Mouse (Mus musculus) hindbrain, embryonic 13.5 days (tissue): Measurements from ENCODE around the gene Clpp. TPM values are rescaled to one million over a fixed set of nuclear protein-coding genes. Genes with fewer than 3 reads are reported as not detected.
A peak's percentile ranks its signal among the peaks of the same experiment; 100 is the strongest.

Experiments
- ATAC-seq: fragments of 200-750 bp; cut with Nextera tagmentation; 2 replicates; pipeline ENCODE4 v1.8.0; 2017; ENCODE audit warnings: moderate TSS enrichment; ENCODE audit not compliant: low FRiP score
- H3K27ac ChIP-seq: fragments of 300-500 bp; sonication (generic); 2 replicates; pipeline ENCODE4 v1.5.1; 2015; ENCODE audit warnings: inconsistent platforms, mild to moderate bottlenecking, moderate library complexity
- H3K27me3 ChIP-seq: fragments of 300-500 bp; sonication (generic); 2 replicates; pipeline ENCODE4 v1.6.1; 2015; ENCODE audit warnings: mild to moderate bottlenecking, inconsistent platforms
- H3K36me3 ChIP-seq: fragments of 300-500 bp; sonication (generic); 2 replicates; pipeline ENCODE4 v1.6.1; 2015; ENCODE audit warnings: mild to moderate bottlenecking, inconsistent platforms
- H3K4me1 ChIP-seq: fragments of 300-500 bp; sonication (generic); replicated peaks from 2 replicates; pipeline ENCODE4 v1.6.1; 2015; ENCODE audit warnings: inconsistent platforms
- H3K4me2 ChIP-seq: fragments of 300-500 bp; sonication (generic); 2 replicates; pipeline ENCODE4 v1.6.1; 2015; ENCODE audit warnings: inconsistent platforms, mild to moderate bottlenecking, moderate library complexity
- H3K4me3 ChIP-seq: fragments of 300-500 bp; sonication (generic); 2 replicates; pipeline ENCODE4 v1.5.1; 2015; ENCODE audit warnings: mild to moderate bottlenecking, inconsistent platforms
- H3K9ac ChIP-seq: fragments of 300-500 bp; sonication (generic); 2 replicates; pipeline ENCODE4 v1.6.1; 2015; ENCODE audit warnings: mild to moderate bottlenecking, inconsistent platforms
- H3K9me3 ChIP-seq: fragments of 300-500 bp; sonication (generic); 2 replicates; pipeline ENCODE4 v1.6.1; 2016; ENCODE audit warnings: inconsistent platforms
- WGBS: fragments of 180-500 bp; shearing (Covaris S2); methylation state at CpG from one replicate; pipeline ENCODE4 v1.1.7; 2015; 5-methylcytosine and 5-hydroxymethylcytosine counted together
- polyA plus RNA-seq: library from polyadenylated mRNA; unstranded; fragments of >200 nt; fragmentation: Nextera tagmentation; extraction: Ambion mirVana; gene quantifications from 2 replicates; pipeline ENCODE4 v1.2.1, GENCODE M21; 2015

The Clpp gene
- polyA plus RNA-seq, 1 experiment from 2014 or later: 163 TPM

DNA sequence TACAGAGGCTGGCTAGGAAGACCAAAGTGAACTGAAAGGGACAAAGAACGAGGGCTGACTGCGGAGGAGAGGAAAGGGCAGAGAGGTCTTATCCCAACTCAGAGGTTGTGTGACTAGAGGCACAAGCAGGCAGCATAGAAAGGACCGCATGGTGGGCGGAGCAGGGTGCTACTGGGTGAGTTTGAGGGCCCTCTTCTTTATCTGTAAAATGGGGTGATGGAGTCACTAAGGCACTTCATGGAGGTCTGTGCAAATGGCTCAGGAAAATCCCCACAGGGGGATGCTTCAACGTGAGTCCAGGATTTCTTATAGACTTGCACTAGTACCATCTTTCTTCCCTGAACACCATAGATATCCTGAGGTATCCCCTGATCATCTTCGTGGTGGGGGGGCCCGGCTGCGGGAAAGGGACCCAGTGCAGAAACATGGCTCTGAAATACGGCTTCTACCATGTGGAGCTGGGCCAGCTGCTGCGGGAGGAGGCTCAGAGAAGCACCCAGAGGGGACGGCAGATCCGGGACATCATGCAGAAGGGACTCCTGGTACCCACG is 22.2 kb downstream of the Clpp start:
- Histone ChIP-seq H3K4me3 (peak overlapping the region; percentile 79), H3K9me3 (no peaks in the 10 kb centered on the region), H3K9ac (peak overlapping the region; percentile 83), H3K36me3 (peaks cover 22% of the 10 kb centered on the region), H3K27ac (peak overlapping the region; percentile 96), H3K4me2 (peak overlapping the region; percentile 69), H3K4me1 (peaks cover 25% of the 10 kb centered on the region), H3K27me3 (no peaks in the 10 kb centered on the region)
- WGBS: 76% methylated on average over 13 of the region's 13 CpGs
- ATAC-seq: peak; percentile 9

DNA sequence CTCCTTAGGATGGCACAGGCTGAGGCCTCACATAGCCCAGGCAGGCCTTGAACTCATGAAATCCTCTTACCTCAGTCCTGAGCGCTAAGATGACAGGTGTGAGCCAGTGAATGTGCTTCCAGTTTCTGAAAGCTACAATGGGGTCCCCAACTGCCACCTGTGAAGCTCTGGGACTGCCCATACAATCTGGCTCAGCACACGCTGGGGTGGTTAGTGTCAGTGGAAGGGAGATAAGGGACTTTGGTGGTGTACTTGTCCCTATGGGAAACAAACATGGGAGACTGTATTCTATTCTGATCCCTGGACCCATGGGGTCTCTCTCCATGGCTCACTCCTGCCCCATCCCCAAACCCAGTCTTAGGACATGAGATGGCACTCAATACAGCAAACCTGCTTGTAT is 29.6 kb downstream of the Clpp start:
- H3K36me3 ChIP-seq: peaks cover 54% of the 10 kb centered on the region
- H3K4me2 ChIP-seq: no peak overlapping the region
- WGBS: 94% methylated on average over 2 of the region's 2 CpGs
- no peak overlapping the region for H3K27ac ChIP-seq
- no peak overlapping the region for H3K4me3 ChIP-seq
- H3K4me1 ChIP-seq: no peaks in the 10 kb centered on the region
- H3K27me3 ChIP-seq: no peaks in the 10 kb centered on the region
- ATAC-seq: no peak
- H3K9ac ChIP-seq: no peak overlapping the region
- no peaks in the 10 kb centered on the region for H3K9me3 ChIP-seq

DNA sequence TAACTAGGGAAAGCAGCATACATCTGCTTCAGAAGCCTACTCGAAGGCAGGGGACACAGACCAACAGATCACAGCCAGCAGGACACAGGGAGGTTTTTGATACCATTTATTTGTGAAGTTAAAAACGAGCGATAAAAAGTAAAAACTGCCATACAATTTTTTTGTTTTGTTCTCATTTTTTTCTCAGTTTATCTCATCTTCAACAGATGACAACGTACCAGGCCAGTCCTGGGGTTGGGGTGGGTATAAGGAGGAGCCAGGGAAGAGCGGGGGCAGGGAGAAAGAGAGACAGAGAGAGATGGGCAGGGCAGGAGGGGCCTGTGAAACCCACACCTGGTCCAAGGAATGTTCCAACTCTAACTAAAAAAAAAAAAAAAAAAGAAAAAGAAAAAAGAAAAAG is 30.9 kb downstream of the Clpp start:
- no peaks in the 10 kb centered on the region for H3K27me3 ChIP-seq
- no peak overlapping the region for H3K4me2 ChIP-seq
- H3K9ac ChIP-seq: no peak overlapping the region
- H3K27ac ChIP-seq: no peak overlapping the region
- no peaks in the 10 kb centered on the region for H3K9me3 ChIP-seq
- H3K4me1 ChIP-seq: no peaks in the 10 kb centered on the region
- no peak overlapping the region for H3K4me3 ChIP-seq
- no peak for ATAC-seq
- WGBS: 95% methylated on average over 5 of the region's 5 CpGs
- H3K36me3 ChIP-seq: peaks cover 66% of the 10 kb centered on the region

GRCm38 (mm10) chr17:57027471-57027870 is 37.4 kb downstream of the Clpp start:
- Histone ChIP-seq H3K27ac (no peak overlapping the region), H3K9ac (no peak overlapping the region), H3K27me3 (no peaks in the 10 kb centered on the region), H3K4me1 (peaks cover 28% of the 10 kb centered on the region), H3K9me3 (no peaks in the 10 kb centered on the region), H3K36me3 (peaks cover 64% of the 10 kb centered on the region), H3K4me3 (no peak overlapping the region), H3K4me2 (no peak overlapping the region)
- WGBS: 93% methylated on average over 4 of the region's 4 CpGs
- no peak for ATAC-seq

GRCm38 (mm10) chr17:57029691-57030090 is 39.6 kb downstream of the Clpp start:
- H3K4me1 ChIP-seq: peaks cover 32% of the 10 kb centered on the region
- H3K27me3 ChIP-seq: no peaks in the 10 kb centered on the region
- H3K36me3 ChIP-seq: peaks cover 42% of the 10 kb centered on the region
- no peak overlapping the region for H3K27ac ChIP-seq
- H3K4me2 ChIP-seq: peak overlapping the region; percentile 81
- peak overlapping the region; percentile 95 for H3K4me3 ChIP-seq
- peak overlapping the region; percentile 100 for H3K9ac ChIP-seq
- ATAC-seq: no peak
- no peaks in the 10 kb centered on the region for H3K9me3 ChIP-seq
- 55% methylated on average over 8 of the region's 8 CpGs for WGBS

DNA sequence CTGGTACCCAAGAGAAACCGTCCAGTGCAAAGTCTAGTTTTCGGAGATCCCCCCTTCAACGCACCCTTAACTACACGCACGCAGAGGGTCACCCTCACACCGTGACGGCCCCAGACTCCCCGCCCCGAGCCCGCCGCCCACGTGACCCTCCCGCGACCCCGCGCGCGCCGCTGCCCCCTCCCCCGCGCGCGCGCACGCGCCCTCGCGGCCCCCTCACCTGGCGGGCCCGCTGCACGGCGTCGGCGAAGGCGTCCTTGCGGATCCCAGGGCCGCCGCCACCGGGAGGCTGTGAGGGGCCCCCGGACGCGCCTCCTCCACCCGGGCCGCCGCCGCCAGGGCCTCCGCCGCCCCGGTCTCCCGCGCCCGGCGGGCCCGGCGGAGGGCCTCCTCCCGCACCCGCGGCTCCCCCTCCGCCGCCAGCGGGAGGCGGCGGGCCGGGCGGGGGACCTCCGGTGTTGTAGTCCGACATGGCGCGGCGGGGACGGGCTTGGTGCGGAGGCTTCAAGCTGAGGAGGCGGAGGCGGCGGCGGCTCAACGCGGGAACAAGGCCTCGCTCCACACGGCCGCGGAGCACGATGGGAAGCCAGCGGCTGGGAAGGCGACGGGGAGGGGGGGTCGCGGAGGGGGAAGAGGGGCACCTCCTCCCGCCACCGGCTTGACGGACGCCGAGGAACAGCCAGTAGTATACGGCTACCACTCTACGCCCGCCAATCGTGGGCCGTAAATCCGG is 41.0 kb downstream of the Clpp start, which contains the start of gene Khsrp:
Khsrp (minus strand) TSS at position 592 of the 730 bp plus-strand sequence.
- peak within 1 kb of the TSS; percentile 95 for H3K4me3 ChIP-seq
- ATAC-seq: peak; percentile 0
- H3K9me3 ChIP-seq: no peaks in the 10 kb centered on the region
- peak within 1 kb of the TSS; percentile 100 for H3K9ac ChIP-seq
- H3K4me2 ChIP-seq: peak within 1 kb of the TSS; percentile 81
- H3K27ac ChIP-seq: peak within 1 kb of the TSS; percentile 96
- under 1% methylated on average over 65 of the region's 99 CpGs for WGBS
- H3K4me1 ChIP-seq: peaks cover 32% of the 10 kb centered on the region
- H3K36me3 ChIP-seq: peaks cover 28% of the 10 kb centered on the region
- 0 out of 2 replicates have a peak, but pooled peaks cover 5% of the 10 kb centered on the region for H3K27me3 ChIP-seq

DNA sequence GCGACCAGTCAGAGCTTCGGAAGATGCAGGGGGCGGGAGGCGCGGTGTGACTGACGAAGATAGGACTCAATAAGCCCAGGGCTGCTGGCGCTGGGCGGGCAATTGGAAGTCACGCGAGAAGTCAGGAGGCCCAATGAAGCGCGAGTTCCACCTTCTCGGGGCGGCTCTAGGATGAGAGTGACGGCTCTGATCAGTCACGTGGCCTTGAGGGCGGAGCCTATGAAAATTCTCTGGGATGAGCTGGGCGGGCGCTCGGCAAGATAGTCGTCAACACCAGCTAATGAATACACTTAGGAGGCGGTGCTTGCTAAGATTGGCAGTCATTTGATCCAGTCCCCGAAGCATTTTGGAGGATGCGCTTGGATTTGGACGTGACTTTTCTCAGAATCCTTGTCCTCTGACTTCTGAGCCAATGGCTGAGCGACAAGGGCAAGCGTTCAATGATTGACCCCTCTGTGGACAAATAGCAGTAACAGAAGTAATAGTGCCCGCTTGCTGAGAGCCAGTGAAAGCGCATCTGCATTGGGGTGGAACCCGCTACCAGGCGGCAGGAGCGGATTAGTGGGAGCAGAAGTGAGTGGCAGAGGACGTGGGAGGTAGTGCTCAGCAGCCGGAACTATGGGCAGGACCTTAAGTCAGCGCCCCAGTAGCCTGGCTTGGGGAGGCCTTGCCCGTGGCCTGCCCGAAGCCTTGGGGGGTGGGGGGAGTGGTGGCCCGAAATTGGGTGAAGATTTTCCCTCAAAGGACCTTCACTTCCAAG is 41.7 kb downstream of the Clpp start:
- H3K4me1 ChIP-seq: peaks cover 32% of the 10 kb centered on the region
- H3K4me3 ChIP-seq: peak overlapping the region; percentile 95
- H3K9me3 ChIP-seq: no peaks in the 10 kb centered on the region
- WGBS: under 1% methylated on average over 35 of the region's 38 CpGs
- H3K36me3 ChIP-seq: peaks cover 21% of the 10 kb centered on the region
- peak overlapping the region; percentile 61 for H3K4me2 ChIP-seq
- peak overlapping the region; percentile 93 for H3K27ac ChIP-seq
- peak; percentile 99 for ATAC-seq
- 0 out of 2 replicates have a peak, but pooled peaks cover 5% of the 10 kb centered on the region for H3K27me3 ChIP-seq
- peak overlapping the region; percentile 70 for H3K9ac ChIP-seq

GRCm38 (mm10) chr17:57032854-57033253 is 42.7 kb downstream of the Clpp start:
- Histone ChIP-seq H3K27me3 (peaks cover 12% of the 10 kb centered on the region), H3K9me3 (no peaks in the 10 kb centered on the region), H3K36me3 (peaks cover 11% of the 10 kb centered on the region), H3K4me1 (peaks cover 32% of the 10 kb centered on the region), H3K27ac (peak overlapping the region; percentile 93; the same call in 1 of the 2 replicates), H3K4me3 (no peak overlapping the region), H3K9ac (0 out of 2 replicates have a peak overlapping the region, but pooled peaks have one; percentile 70), H3K4me2 (peak overlapping the region; percentile 61)
- no peak for ATAC-seq
- 88% methylated on average over 4 of the region's 4 CpGs for WGBS

- Histone ChIP-seq H3K36me3 (no peaks in the 10 kb centered on the region), H3K27ac (no peak overlapping the region), H3K4me1 (no peaks in the 10 kb centered on the region), H3K4me3 (no peak overlapping the region), H3K4me2 (no peak overlapping the region), H3K9ac (no peak overlapping the region), H3K27me3 (peaks cover 27% of the 10 kb centered on the region), H3K9me3 (no peaks in the 10 kb centered on the region)
- WGBS: 45% methylated on average over 8 of the region's 8 CpGs
- no peak for ATAC-seq
Observed at GRCm38 (mm10) chr17:57038978-57039377, 48.9 kb downstream of the Clpp start.

DNA sequence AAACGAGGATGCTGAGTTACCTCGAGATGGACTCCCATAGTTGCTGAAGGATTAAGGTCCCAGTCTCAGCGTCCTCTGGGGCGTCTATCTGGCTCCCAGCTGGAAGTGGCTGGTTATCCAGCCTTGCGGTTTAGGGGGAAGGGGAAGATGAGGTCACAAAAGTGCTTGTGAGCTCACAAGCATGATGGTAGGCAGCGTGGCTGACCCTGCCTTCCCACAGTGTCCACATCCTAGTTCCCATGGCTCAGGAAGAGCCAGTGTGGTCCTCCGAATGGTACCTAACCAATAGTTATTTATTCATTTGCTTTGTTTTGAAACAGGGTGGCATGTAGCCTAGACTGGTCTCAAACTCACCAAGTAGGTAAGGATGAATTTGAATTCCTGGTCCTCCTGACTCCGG is 51.4 kb downstream of the Clpp start, which contains the start of gene Slc25a41:
Slc25a41 (minus strand) TSS at position 101 of the 400 bp plus-strand sequence.
- Histone ChIP-seq H3K4me3 (no peak within 1 kb of the TSS), H3K9ac (0 out of 2 replicates have a peak within 1 kb of the TSS, but pooled peaks have one; percentile 29), H3K4me1 (no peaks in the 10 kb centered on the region), H3K27ac (no peak within 1 kb of the TSS), H3K36me3 (peaks cover 20% of the 10 kb centered on the region), H3K9me3 (no peaks in the 10 kb centered on the region), H3K4me2 (no peak within 1 kb of the TSS), H3K27me3 (peaks cover 22% of the 10 kb centered on the region)
- WGBS: 75% methylated on average over 8 of the region's 8 CpGs
- no peak for ATAC-seq
